Mouse (Mus musculus): ENCODE results near the gene Psmd3. TPM values are rescaled to one million over a fixed set of nuclear protein-coding genes. Genes with fewer than 3 reads are reported as not detected.

The Psmd3 gene
- polyA plus RNA-seq, 1 experiment = 186 TPM

DNA sequence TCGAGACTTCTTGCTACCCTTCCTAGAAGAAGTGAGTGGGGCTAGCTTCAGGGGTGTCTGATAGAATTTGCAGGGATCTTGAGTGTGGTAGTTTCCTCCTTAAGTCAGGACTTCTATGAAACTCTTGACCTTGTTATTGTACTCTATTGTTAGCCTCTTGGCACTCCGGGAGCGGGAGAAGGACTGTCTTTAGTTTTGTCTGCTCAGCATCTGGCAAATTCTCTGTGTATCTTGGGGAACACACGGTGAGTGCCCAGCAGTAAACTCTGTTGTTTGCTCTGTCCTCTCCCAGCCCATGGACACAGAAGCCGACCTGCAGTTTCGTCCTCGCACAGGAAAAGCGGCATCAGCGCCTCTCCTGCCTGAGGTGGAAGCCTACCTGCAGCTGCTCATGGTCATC lies 3.3 kb downstream of the Psmd3 start:
- 77% methylated on average over 9 of the region's 9 CpGs for WGBS
- no peak for DNase-seq (ENCODE audit: low read depth, low spot score)

GRCm38 (mm10) chr11:98686976-98687375 lies 4.6 kb downstream of the Psmd3 start:
- no peak for DNase-seq (ENCODE audit: low read depth, low spot score)
- WGBS = 69% methylated on average over 4 of the region's 4 CpGs

GRCm38 (mm10) chr11:98688009-98688408 lies 5.7 kb downstream of the Psmd3 start:
- 81% methylated on average over 8 of the region's 8 CpGs for WGBS
- no peak for DNase-seq (ENCODE audit: low read depth, low spot score)

- WGBS = 49% methylated on average over 13 of the region's 13 CpGs
- no peak for DNase-seq (ENCODE audit: low read depth, low spot score)
Measured at GRCm38 (mm10) chr11:98693201-98693600, 10.8 kb downstream of the Psmd3 start.

DNA sequence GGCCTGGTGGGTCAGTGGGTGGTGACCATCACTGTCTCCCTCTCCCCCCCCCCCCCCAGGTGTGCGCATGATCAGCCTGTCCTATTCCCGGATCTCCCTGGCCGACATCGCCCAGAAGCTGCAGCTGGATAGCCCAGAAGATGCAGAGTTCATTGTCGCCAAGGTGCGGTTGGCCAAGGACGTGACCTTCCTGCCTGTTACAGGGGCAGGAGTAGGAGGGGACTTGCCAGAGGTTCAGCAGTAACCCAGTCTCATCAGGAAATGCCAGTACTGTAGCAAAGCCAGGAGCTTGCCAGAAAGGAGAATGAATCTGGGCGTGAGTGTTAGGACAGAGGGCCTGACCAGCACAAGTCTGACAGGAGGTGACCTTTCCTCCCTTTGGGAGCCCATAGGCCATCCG lies 11.4 kb downstream of the Psmd3 start:
- WGBS = 83% methylated on average over 9 of the region's 9 CpGs
- no peak for DNase-seq (ENCODE audit: low read depth, low spot score)

DNA sequence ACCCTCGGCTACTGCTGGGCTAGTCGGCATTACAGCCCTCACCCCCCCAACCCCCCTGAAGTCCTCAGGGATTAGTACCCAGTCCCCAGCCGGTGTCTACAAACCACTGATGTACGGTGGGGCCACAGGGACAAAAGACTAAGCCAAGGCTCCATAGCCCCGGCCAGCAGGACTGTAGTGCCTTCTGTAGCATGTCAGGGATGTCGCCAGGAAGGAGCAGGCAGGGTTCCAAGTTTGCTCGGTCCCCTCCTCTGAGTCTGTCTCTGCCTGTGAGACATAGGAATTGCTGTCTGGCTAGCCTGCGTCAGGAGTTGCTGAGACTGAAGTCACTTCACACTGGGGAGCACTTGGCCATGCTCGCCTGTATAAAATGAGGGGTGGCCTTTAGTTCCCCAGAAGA lies 11.9 kb downstream of the Psmd3 start:
- no peak for DNase-seq (ENCODE audit: low read depth, low spot score)
- WGBS = 82% methylated on average over 9 of the region's 9 CpGs

DNA sequence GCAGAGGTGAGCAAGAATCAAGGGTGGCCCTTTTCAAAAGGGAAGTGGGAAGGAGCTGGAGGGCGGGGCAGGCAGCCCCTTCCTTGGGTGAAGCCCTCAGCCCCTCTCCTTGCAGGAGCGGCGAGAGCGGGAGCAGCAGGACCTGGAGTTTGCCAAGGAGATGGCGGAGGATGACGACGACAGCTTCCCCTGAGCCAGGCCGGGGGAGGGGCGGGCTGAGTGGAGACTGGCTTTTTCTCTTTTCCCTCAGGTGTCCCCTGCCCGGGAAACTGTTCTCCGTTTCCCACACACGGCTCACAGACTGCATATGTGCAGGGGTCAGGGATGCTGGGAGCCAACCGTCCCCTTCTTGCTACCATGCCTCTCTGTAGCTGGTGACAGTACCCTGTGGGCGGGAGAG lies 13.1 kb downstream of the Psmd3 start:
- no peak for DNase-seq (ENCODE audit: low read depth, low spot score)
- 87% methylated on average over 14 of the region's 14 CpGs for WGBS

DNA sequence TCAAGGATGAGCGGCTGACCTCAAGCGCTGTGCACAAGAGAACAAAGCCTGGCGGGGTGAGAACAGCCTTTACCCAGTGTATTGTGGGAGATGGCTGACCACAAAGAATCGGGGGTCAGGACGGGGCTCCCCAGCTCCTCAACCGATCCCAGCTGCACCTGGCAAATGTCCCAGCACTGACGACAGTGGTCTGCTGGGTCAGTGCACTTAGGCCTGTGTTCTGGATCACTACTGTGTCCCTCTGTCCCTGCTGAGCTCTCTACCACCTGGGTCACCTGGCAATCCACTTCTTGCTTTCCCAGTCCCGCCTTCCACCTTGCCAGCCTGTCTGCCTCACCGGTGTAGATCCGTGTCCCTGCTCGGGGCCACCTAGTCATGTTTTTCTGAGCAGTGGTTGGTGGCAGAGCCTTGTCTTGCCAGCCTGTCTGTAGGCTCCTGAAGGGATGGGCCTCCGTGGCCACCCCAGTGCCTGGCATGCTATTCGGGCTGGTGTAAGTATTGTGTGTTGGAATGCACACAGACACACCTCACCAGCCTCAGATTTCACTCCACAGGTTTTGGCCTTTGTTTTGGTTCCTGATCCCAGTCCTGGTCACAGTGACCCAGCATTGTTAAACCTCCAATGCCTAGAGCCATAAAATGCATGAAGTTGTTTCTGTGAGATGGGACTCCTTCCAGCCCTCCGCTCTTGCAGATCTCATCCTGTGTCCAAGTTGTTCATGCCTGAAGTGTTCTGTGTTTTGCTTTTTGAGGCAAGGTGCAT lies 14.3 kb downstream of the Psmd3 start:
- WGBS = 65% methylated on average over 14 of the region's 14 CpGs
- no peak for DNase-seq (ENCODE audit: low read depth, low spot score)

DNA sequence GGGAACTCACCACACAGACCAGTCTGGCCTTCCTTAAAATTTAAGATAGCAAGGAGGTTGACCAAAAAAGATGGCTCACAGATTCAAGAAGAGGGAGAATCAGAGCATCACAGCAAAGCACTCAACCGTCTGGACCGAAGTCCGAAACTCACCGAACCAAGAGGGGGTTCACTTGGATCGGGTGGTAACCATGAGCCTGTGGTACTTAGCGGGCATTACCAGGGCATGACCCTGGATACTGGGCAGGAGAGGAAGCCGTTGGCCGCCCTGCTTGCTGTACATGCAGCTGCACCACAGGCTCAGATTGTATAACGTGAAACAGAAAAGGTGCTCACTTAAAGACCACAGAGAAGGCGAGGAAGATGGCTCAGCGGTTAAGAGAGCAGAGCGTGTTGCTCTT lies 14.9 kb downstream of the Psmd3 start:
- 88% methylated on average over 12 of the region's 12 CpGs for WGBS
- DNase-seq (ENCODE audit: low read depth, low spot score) = no peak

GRCm38 (mm10) chr11:98698849-98699640 lies 16.7 kb downstream of the Psmd3 start:
- no peak for DNase-seq (ENCODE audit: low read depth, low spot score)
- WGBS = 84% methylated on average over 16 of the region's 16 CpGs

DNA sequence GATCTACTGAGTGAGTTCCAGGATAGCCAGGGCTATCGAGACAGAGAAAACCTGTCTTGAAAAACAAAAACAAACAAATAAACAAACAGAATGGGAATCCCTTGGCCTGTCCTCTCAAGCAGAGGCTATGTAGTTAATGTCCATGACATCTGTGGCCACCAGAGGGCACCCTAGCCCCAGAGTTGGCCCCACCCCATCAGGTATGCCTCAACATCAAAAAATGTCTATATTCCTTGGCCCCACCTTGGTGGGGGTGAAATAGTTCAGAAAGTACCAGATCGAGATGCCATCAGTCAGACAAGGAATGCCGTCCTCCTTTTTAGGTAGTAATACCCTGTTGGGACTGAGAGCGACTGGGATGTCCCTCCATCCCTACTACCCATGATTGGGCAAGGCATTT lies 17.6 kb downstream of the Psmd3 start:
- no peak for DNase-seq (ENCODE audit: low read depth, low spot score)
- 23% methylated on average over 4 of the region's 4 CpGs for WGBS

DNA sequence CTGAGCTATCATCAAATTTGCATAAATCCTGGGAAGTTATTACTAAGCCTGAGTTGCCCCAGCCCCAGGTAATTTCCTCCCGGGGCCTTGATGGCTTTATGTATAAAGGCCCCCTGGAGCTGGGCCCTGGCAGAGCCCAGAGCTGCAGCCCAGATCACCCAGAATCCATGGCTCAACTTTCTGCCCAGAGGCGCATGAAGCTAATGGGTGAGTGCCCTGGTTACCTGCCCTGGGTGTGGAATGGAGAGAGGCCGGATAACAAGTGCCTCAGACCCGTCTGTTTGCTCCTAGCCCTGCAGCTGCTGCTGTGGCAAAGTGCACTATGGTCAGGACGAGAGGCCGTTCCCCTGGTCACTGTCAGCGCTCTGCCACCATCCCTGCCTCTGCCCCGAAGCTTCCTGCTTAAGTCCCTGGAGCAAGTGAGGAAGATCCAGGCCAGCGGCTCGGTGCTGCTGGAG lies 18.9 kb downstream of the Psmd3 start, which contains the start of gene Csf3:
Gene Csf3, plus strand, starts transcription at position 51 of the 458 bp plus-strand sequence.
- DNase-seq (ENCODE audit: low read depth, low spot score) = no peak

GRCm38 (mm10) chr11:98702323-98702722 lies 20.0 kb downstream of the Psmd3 start:
- DNase-seq (ENCODE audit: low read depth, low spot score) = no peak
- WGBS = 63% methylated on average over 5 of the region's 5 CpGs

More for the DNA sequence above, 18.9 kb downstream of the Psmd3 start, which contains the start of gene Csf3:
- WGBS = 51% methylated on average over 10 of the region's 10 CpGs

GRCm38 (mm10) chr11:98705021-98705420 lies 22.7 kb downstream of the Psmd3 start:
- WGBS = 91% methylated on average over 10 of the region's 10 CpGs
- no peak for DNase-seq (ENCODE audit: low read depth, low spot score)

DNA sequence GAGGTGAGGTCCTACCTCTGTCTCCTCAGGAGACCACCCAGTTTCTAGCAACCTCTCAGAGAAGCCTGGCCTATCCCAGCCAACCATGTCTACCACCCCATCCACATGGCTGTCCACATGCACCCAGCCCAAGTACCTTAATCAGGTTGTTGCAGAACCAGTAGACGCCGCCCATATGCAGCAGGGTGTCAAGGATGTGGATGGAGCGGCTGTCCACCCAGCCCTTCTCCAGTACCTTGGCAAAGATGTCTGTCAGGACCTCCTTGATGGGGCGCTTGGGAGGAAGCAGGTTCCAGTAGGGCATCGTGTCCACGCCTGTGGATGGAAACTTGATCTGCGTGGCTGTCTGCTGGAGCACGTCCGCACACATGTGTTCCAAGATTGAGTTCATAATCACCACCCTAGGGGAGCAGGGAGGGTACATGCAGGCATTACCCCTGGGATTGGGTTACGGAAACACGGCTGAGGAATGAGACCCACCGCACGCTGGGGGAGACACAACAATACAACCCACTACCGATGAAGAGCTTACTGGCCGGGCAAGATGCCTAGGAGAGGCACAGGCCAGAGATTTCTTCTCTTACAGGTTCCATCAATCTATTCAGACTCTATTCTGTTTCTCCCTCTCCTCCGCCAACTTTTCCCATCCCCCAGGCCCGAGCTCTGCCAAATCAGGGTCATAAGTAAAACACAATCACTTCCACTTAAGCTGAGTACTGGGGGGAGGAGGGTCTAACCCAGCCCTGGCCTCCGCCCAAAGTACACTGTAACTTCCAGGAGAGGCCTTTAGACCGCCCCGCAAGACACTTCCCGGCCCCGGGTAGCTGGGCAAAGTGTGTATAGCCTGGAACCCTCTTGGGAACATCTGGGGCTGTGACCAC lies 25.3 kb downstream of the Psmd3 start:
- DNase-seq (ENCODE audit: low read depth, low spot score) = no peak
- 66% methylated on average over 22 of the region's 22 CpGs for WGBS

GRCm38 (mm10) chr11:98708282-98708956 lies 26.1 kb downstream of the Psmd3 start:
- WGBS = 22% methylated on average over 19 of the region's 19 CpGs
- DNase-seq (ENCODE audit: low read depth, low spot score) = no peak

DNA sequence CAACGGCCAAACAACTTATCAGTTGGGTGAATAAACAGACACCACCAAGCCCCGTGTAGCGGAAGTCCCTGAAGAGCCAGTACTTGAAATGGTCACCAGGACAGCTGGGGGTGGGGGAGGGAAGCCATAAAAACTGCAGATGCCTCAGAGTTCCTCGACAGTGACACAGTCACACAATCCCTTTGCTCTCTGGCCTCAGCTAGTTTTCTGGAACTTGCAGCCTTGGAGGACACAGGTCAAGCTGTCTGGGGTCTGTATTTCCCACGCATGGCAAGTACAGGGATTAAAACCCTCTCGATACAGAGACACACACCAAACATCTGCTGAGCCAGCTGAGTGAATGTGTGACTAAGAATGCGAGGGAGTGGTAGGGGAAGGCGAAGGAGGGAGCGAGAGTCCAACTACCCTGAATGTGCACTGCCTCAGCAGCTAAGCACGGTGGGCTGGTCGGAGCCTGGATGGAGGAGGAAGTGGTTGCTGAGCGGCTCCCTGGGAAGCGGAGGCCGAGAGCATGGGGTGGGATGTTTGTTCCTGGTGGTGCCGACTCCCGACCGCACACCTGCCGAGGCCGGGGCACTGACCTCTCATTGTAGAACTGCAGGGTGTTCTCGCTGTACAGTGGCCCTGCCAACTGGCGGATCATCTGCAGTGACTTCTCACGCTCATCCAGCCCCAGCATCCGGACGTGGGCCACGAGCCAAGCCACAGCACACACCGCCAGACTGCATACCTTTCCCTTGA lies 26.8 kb downstream of the Psmd3 start:
- 5% methylated on average over 26 of the region's 26 CpGs for WGBS
- DNase-seq (ENCODE audit: low read depth, low spot score) = no peak

DNA sequence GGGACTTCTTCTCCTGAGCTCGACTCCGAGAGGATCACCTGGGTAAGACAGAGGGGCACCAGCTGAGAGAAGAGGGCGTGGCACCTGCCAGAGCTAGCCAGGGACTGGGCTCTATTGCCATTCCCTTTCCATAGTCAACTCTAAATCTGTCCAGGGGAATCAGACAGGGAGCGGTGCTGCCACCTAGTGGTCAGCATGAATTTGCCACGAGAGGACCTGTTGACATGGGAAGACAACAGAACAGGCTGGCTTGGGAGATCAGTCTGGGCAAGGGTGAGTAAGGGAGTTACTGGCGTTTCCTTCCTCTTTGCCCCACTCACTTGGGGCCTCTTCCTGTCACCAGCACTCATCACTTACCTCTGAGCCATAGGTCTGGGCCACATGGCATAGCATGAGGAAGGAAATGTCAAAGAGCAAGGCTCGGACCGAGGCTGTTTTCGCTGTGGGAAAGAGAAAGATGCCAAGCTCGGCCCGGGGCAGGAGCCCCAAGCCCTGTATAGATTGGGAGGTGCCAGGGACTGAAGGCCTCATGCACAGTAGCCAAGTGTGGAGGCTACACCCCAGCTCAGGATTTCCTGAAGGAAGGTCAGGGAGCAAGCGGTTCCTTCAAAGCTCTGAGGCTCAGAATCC lies 28.2 kb downstream of the Psmd3 start:
- 40% methylated on average over 12 of the region's 12 CpGs for WGBS
- DNase-seq (ENCODE audit: low read depth, low spot score) = no peak
